Mouse (Mus musculus) kidney, adult 9 months (tissue): Measurements from ENCODE around the gene Sdk2.
A peak's percentile ranks its signal among the peaks of the same experiment; 100 is the strongest.

Experiments used
- DNase-seq: peaks from one replicate; pipeline ENCODE4 v3.0.0; 2022

Sdk2 gene

DNA sequence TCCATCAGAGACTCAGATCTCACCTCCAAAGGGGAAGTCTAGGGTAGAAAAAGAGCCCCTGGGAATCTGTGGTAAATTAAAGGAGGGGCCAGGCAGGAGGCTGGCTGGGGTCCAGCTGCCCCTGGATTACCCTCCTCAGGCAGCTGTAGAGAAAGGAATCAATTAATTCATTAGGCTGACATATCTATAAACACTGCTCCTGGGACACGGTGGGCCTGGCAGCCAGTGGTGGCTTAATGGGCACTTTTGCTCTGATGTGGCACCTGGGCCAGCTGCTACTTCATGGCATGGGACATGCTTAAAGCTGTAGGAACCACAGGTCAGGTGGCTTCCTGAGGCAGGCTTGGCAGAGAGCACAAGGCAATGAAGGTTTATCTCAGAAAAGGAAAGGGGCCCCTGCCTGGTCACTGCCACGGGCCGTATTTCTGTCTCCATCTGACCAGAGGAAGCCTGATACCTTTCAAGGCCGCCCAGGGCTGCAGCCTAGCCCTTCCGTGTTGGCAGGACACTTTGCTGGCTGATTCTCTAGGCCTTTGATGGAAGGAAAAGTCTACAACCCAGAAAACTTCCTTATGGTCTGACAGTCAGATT lies 80.9 kb downstream of the Sdk2 start:
- no peak for DNase-seq

- DNase-seq, result no peak
These were observed 84.9 kb downstream of the Sdk2 start for GRCm38 (mm10) chr11:113981732-113982503.

DNA sequence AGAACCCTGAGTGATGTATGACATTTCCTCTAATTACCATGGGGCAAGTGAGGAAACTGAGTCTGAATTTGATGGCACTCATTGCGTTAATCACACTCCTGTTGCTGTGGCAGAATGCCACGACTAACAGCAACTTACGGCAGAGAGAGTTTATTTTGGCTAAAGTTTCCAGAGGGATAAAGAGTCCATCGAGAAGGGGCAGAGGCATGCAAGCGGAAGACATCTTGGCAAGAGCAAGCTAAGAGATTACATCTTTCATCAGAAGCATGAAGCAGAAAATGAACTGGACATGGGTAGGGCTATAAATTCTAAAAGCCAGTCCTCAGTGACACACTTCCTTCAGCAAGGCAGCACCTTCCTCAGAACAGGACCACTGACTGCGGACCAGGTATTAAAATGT lies 85.8 kb downstream of the Sdk2 start:
- no peak for DNase-seq

- no peak for DNase-seq
These were observed 88.5 kb downstream of the Sdk2 start for GRCm38 (mm10) chr11:113978318-113978717.

DNA sequence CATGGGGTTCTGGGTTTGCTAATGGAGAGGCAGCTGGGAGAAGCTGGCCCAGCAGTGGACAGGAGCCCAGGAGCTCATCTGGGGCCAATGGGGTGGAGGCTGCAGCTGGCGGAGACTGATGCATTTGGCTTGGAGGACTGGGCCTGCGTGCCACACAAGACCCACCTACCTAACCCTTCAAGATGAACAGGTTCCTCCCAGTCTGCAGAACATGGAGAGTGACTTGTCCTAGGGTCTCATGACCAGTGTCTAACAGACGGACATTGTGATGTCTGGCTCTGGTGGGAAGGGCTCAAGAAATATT lies 91.2 kb downstream of the Sdk2 start:
- DNase-seq, result no peak

DNA sequence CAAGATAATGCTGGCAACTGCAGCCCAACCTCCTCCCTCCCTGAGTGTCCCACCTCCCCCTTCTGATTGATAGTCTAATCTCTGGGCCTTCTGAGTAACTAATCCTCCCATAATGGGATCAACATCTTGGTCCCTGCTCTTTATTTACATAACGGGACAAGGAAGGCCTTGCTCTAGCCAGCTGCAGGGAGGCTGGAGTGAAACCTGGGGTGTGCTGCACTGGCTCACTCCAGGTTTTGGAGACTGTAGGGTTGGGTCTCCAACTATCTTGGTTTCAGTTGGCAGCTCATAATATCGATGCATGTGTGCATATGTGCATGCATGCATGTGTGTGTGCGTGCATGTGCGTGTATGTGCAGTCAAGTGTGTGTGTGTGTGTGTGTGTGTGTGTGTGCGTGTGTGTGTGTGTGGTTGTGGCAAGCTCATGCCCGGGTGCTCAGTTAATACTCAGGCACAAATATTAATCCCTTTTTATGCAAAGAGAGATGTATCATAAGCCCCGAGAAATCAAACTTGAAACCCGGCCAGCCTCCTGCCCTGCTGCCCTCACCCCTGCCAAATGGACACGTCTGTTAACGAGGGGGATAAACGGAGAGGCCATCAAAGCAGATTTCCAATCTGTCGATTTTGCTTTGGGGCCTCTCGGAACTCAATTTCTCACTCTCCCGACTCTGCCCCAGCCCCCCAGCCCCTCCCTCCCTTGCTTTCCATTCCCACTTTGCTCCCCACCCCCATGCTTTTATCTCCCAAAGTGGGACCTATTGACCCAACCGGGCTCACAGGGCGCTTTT lies 91.8 kb downstream of the Sdk2 start:
- DNase-seq, result no peak

DNA sequence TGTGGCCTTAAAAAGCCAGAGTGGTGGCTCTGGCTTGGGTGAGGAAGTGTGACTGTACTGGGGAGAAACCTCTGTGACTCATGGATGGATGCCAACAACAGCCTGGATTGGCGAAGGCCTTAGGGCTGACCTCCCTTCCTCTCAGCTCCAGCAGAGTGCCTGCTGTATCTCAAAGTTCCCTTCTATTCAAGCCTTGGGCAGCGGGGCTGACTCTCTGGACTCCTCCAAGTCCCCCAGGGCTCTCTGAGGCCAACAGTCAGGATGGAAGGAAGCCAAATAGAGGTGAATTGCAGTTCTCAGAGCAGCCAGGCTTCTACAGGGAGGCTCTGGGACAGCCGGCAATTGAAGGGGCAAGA lies 94.4 kb downstream of the Sdk2 start:
- DNase-seq, result peak; percentile 22

- DNase-seq, result no peak
These were observed 95.0 kb downstream of the Sdk2 start for GRCm38 (mm10) chr11:113971609-113972516.

DNA sequence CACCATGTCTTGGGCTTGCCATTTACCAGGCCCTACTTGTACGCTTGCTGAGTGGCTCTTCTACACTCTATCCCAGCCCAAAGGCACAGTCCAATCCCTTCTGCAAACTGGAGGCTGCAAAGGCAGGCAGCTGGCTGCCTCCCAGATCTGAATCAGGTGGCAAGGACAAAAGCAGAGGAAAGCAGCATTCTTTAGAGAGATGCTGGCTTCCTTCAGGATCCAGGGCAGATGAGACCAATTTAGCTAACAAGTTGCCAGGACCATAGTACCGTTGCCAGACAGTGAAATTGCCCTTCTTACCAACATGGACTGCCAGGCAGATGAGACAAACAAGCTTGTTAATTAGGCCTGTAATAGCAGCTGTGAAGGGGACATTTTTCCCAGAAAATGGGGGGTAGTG lies 96.8 kb downstream of the Sdk2 start:
- DNase-seq, result no peak

DNA sequence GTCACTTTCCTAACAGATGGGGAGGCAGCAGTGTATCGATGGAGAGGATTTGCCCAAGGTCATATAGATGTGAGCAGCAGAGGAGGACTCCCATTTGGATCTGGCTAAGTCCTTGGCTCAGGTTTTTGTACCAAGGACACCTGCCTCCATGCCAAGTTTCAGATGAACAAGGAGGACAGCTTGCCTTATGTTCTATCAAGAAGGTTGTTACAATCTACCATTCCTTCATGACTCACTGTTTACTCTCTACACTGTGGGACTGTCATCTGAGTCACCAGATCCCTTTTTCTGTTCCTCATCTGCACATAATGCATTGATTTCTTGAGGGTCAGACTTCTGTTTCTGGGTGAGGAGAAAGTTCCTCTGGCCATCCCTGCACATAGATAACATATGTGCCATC lies 101.6 kb downstream of the Sdk2 start:
- no peak for DNase-seq

GRCm38 (mm10) chr11:113962751-113963150 lies 104.1 kb downstream of the Sdk2 start:
- no peak for DNase-seq

GRCm38 (mm10) chr11:113951616-113951988 lies 115.2 kb downstream of the Sdk2 start:
- DNase-seq, result no peak

DNA sequence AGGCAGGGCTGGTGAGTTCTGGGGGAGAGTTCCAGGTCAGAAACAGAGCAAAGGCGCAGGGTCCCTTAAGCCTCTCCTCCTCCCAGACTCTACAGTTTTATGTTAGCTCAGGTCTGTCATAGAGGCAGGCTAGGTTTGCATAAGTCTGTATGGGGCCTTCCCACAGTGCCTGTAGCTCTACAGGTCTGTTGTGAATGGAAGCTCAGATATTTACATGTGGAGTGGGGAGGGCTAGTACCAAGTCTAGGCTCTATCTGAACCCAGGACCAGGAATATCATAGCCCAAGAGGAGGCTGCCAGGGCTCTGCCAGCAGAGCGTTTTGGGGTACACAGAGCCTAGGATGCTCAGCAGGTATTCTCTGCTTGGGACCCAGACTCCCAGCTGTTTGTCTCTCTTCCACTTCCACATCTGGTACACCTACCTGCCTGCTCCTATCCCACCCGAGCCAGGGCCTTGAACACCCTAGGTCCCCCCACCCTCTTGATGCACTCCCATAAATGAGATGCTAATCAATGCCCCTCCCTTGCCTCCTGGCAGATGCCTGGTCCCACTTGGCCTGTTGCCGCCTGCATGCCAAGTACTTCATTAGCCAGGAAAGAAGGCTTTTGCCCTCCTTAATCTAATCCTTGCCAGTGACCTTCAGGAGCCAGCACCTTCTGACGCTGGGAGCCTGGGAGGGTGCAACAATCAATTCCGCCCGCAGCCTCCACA lies 115.8 kb downstream of the Sdk2 start:
- DNase-seq, result no peak

- no peak for DNase-seq
These were observed 118.2 kb downstream of the Sdk2 start for GRCm38 (mm10) chr11:113948676-113949075.

DNA sequence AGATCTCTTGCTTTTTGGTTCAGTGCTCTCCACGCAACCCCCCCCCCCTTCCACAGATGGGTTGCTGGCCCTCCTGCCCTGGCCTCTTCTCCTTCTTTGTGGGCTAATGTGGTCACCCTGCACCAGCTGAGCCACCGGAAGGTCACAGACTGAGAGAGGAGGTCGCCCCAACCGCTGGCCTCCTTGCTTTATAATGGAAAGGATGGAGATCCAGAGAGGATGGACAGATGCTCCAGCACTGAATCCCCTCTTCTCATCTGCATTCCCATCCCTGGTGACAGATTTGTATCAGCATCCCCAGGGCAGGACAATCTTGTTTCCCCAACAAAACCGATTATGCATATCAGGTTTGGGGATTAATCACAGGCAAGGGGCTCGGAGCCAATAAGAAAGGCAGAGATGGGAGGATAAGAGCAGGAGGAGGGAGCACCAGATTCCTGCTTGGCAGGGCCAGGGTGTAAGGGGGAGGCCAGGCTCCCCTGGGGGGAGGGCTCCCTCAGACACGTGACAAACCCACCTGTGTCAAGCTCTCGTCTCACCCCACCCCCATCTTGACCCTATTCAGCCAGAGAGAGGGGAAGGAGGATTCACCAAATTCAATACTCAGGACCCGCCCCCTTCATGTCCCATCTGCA lies 124.6 kb downstream of the Sdk2 start:
- no peak for DNase-seq

GRCm38 (mm10) chr11:113933678-113934077 lies 133.2 kb downstream of the Sdk2 start:
- no peak for DNase-seq

DNA sequence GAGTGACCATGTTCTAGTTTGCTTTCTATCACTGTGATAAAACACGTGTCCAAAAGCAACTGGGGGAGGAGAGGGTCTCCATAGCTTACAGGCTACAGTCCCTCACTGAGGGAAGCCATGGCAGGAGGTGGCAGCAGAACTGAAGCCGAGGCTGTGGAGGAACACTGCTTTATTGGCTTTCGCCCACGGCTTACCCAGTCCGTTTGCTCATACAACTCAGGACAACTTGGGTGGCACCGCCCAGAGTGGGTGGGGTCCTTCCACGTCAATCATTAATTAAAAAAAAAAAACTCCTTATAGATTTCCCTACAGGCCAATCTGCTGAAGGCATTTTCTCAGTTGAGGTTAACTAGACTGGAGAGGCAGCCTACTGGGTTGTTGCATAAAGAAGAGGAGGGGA lies 133.9 kb downstream of the Sdk2 start:
- DNase-seq, result no peak

DNA sequence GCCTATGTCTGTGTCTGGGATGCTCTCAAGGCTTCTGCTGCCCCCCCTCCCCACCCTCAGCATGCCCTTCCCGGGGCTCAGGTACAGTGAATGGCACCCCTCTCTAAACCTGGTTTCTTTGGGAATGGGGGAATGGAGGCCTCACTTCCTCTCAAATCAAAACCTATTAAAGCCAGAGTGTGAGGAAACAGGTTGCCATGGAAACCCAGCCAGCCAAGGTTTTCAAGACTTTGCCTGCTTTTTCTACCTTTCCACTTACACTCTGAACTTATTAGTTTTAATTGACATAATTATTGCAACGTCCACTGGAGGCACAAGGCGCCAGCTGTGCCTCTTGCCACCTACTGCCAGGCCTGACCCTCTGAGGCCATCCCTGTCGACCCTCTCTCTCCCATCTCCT lies 135.1 kb downstream of the Sdk2 start:
- DNase-seq, result no peak

DNA sequence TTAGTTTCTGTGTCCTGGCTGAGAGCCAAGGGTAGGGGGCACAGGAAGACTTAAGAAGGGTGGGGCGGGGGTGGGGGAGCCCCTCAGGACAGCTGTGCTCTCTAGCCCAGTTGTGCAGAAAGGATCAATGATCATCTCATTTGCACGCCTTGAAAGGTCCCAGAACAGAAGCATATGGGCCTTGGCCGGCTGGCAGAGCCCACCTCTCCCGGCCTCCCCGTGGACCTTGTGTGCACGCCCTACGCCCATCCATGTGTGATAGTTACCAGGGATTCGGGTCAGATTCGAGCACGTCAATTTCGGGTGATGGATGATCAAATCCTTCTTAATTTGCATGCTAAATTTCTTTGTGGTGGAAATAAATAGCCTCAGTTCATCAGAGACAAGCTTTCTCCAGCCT lies 136.7 kb downstream of the Sdk2 start:
- DNase-seq, result no peak

GRCm38 (mm10) chr11:113928831-113929230 lies 138.0 kb downstream of the Sdk2 start:
- DNase-seq, result no peak

- DNase-seq, result no peak
These were observed 138.6 kb downstream of the Sdk2 start for GRCm38 (mm10) chr11:113928291-113928690.

DNA sequence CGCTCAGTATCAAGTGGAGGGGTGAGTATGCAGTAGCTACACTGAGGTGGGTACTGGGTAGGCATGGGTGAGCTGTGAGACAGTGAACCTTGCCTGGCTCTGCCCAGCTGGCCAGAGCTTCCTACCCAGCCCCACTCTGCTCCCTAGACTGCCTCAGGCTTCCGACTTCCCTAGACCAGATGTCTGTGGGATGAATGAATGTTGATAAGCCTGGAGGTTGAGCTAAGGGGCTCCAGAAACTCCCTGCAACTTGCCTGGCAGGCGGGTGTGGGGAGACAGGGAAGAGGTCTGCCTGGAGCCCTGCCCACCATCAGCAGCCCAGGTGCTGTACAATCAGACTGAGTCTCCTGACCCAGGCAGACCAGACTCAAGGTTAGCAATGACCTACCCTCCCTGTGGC lies 139.0 kb downstream of the Sdk2 start:
- DNase-seq, result no peak
